Mouse (Mus musculus): ENCODE measurements at regions not wholly inside any gene's neighbourhood (a gene's known extent, or its start where the extent isn't known, plus 50 kb on each side); places are given as distances from the start of the nearest gene placed in this dataset.

DNA sequence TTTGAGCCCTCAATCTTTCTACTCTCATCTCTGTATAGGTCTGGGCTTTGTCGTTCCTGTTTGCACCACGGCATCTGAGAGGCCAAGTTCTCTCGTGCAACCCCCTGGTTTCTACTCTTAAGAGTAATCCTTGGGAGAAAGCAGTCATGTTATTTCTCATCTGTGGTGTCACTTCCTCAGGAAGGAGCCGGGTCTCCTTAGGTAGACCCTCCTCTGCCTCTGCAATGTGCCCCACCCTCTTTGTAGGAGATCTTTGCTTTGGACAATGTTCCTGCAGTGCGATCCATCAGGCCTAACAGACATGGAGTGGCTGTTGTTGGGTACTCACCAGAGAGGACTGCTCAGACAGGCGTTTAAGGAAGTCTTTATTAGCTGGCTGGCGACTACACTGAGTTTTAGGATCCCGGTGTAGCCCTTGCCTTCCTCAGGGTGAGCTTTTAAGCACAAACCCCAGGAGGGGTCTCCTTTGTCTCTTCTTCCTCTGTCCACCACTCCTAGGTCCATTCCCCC, 94.0 kb upstream of the Hmcn1 start:
- no peak overlapping the region for H3K9ac ChIP-seq (ENCODE audit: low read length)
- ATAC-seq (ENCODE audit: low read depth) = no peak
- H3K36me3 ChIP-seq (ENCODE audit: control insufficient read depth, insufficient read depth, low read length) = no peaks in the 10 kb centered on the region
- no peak overlapping the region for H3K27ac ChIP-seq (ENCODE audit: low read length)
- H3K4me1 ChIP-seq (replicated peaks; ENCODE audit: control insufficient read depth, insufficient read depth, low read length) = no peaks in the 10 kb centered on the region
- H3K4me2 ChIP-seq (ENCODE audit: low read depth, low read length) = no peak overlapping the region
- WGBS = 65% methylated on average over 8 of the region's 8 CpGs
- no peak overlapping the region for H3K4me3 ChIP-seq (ENCODE audit: low read length)
- no peaks in the 10 kb centered on the region for H3K9me3 ChIP-seq (ENCODE audit: control insufficient read depth, low read length)
- no peaks in the 10 kb centered on the region for H3K27me3 ChIP-seq (ENCODE audit: control insufficient read depth, insufficient read depth, low read depth, low read length)

DNA sequence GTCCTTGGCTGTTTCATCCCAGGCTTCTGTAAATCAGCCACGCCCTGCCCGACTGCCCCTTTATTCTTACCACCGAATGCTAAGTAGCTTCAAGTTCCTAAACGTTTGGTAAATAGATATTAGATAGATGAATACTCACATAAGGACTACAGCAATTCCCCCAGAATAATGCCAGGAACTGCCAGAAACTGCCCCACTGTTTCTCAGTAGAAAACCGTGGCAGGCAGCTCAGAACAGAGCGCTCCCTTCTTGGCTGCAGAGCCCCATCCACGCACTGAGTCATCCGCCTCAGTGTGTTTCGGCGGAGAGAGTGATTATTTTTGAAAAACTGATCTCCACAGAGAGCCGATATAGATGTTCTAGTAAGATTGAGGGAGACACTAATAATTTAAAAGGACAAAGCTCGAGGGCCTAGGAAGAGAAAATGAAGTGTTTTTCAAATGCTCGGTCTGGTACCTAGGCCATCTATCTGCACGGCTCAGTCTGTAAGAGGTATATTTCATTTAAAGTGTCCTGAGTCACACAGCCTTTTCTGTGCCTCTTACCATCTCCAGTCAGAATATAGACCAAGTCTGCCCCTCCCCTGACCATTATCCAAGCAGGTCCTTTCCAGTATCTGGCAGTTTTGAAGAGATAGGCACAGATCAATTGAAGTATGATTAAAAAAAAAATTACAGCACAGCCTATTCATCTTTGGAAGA, 94.4 kb upstream of the Gm47985 start:
- H3K27me3 ChIP-seq (ENCODE audit: control insufficient read depth, insufficient read depth, low read depth, low read length) = no peaks in the 10 kb centered on the region
- ATAC-seq (ENCODE audit: low read depth) = no peak
- H3K4me3 ChIP-seq (ENCODE audit: low read length) = no peak overlapping the region
- WGBS = 73% methylated on average over 14 of the region's 14 CpGs
- H3K4me2 ChIP-seq (ENCODE audit: low read depth, low read length) = no peak overlapping the region
- H3K4me1 ChIP-seq (replicated peaks; ENCODE audit: control insufficient read depth, insufficient read depth, low read length) = no peaks in the 10 kb centered on the region
- no peaks in the 10 kb centered on the region for H3K9me3 ChIP-seq (ENCODE audit: control insufficient read depth, low read length)
- H3K27ac ChIP-seq (ENCODE audit: low read length) = no peak overlapping the region
- H3K36me3 ChIP-seq (ENCODE audit: control insufficient read depth, insufficient read depth, low read length) = no peaks in the 10 kb centered on the region
- no peak overlapping the region for H3K9ac ChIP-seq (ENCODE audit: low read length)

GRCm38 (mm10) chr1:151088535-151089125, 93.7 kb upstream of the Gm47985 start:
- no peak overlapping the region for H3K9ac ChIP-seq (ENCODE audit: low read length)
- no peak for ATAC-seq (ENCODE audit: low read depth)
- H3K27me3 ChIP-seq (ENCODE audit: control insufficient read depth, insufficient read depth, low read depth, low read length) = no peaks in the 10 kb centered on the region
- no peak overlapping the region for H3K4me2 ChIP-seq (ENCODE audit: low read depth, low read length)
- no peak overlapping the region for H3K27ac ChIP-seq (ENCODE audit: low read length)
- H3K9me3 ChIP-seq (ENCODE audit: control insufficient read depth, low read length) = no peaks in the 10 kb centered on the region
- H3K4me1 ChIP-seq (replicated peaks; ENCODE audit: control insufficient read depth, insufficient read depth, low read length) = no peaks in the 10 kb centered on the region
- WGBS = 70% methylated on average over 11 of the region's 11 CpGs
- H3K36me3 ChIP-seq (ENCODE audit: control insufficient read depth, insufficient read depth, low read length) = no peaks in the 10 kb centered on the region
- H3K4me3 ChIP-seq (ENCODE audit: low read length) = no peak overlapping the region

DNA sequence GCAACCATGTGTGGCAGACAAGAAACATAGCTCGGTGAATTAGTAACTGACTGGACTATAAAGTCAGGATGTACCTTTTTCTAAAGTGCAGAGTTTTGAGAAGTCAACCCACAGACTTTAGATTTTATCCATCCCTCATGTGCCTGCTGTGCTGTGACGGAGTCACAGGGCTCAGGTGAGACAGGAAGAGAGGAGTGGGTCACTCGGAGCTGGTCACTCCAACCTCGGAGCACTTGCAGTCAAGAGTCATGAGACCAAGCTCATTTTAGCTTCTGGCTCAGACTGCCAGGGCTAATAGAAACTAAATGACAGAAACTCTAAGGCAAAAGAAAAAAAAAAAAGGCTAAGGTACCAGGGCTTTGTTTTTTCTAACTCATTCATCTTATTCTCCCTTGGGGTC, 90.3 kb upstream of the Gm47985 start:
- Histone ChIP-seq H3K9ac (ENCODE audit: low read length) (no peak overlapping the region), H3K36me3 (ENCODE audit: control insufficient read depth, insufficient read depth, low read length) (no peaks in the 10 kb centered on the region), H3K27ac (ENCODE audit: low read length) (no peak overlapping the region), H3K27me3 (ENCODE audit: control insufficient read depth, insufficient read depth, low read depth, low read length) (no peaks in the 10 kb centered on the region), H3K9me3 (ENCODE audit: control insufficient read depth, low read length) (no peaks in the 10 kb centered on the region), H3K4me3 (ENCODE audit: low read length) (no peak overlapping the region), H3K4me1 (replicated peaks; ENCODE audit: control insufficient read depth, insufficient read depth, low read length) (peaks cover 3% of the 10 kb centered on the region; the same call in 1 of the 2 replicates), H3K4me2 (ENCODE audit: low read depth, low read length) (no peak overlapping the region)
- ATAC-seq (ENCODE audit: low read depth) = no peak
- 63% methylated on average over 4 of the region's 4 CpGs for WGBS

GRCm38 (mm10) chr1:151095344-151096050, 86.8 kb upstream of the Gm47985 start:
- ATAC-seq (ENCODE audit: low read depth) = no peak
- H3K36me3 ChIP-seq (ENCODE audit: control insufficient read depth, insufficient read depth, low read length) = no peaks in the 10 kb centered on the region
- H3K9me3 ChIP-seq (ENCODE audit: control insufficient read depth, low read length) = no peaks in the 10 kb centered on the region
- H3K4me1 ChIP-seq (replicated peaks; ENCODE audit: control insufficient read depth, insufficient read depth, low read length) = peaks cover 3% of the 10 kb centered on the region; the same call in 1 of the 2 replicates
- no peak overlapping the region for H3K4me3 ChIP-seq (ENCODE audit: low read length)
- no peaks in the 10 kb centered on the region for H3K27me3 ChIP-seq (ENCODE audit: control insufficient read depth, insufficient read depth, low read depth, low read length)
- no peak overlapping the region for H3K27ac ChIP-seq (ENCODE audit: low read length)
- 61% methylated on average over 10 of the region's 10 CpGs for WGBS
- no peak overlapping the region for H3K4me2 ChIP-seq (ENCODE audit: low read depth, low read length)
- H3K9ac ChIP-seq (ENCODE audit: low read length) = no peak overlapping the region

- 8% methylated on average over 9 of the region's 9 CpGs for WGBS
- peaks cover 3% of the 10 kb centered on the region; the same call in 1 of the 2 replicates for H3K4me1 ChIP-seq (replicated peaks; ENCODE audit: control insufficient read depth, insufficient read depth, low read length)
- no peaks in the 10 kb centered on the region for H3K9me3 ChIP-seq (ENCODE audit: control insufficient read depth, low read length)
- H3K4me3 ChIP-seq (ENCODE audit: low read length) = no peak overlapping the region
- no peaks in the 10 kb centered on the region for H3K27me3 ChIP-seq (ENCODE audit: control insufficient read depth, insufficient read depth, low read depth, low read length)
- no peaks in the 10 kb centered on the region for H3K36me3 ChIP-seq (ENCODE audit: control insufficient read depth, insufficient read depth, low read length)
- H3K4me2 ChIP-seq (ENCODE audit: low read depth, low read length) = no peak overlapping the region
- no peak overlapping the region for H3K9ac ChIP-seq (ENCODE audit: low read length)
- ATAC-seq (ENCODE audit: low read depth) = 0 out of 2 replicates have a peak, but pooled peaks have one; percentile 28
- H3K27ac ChIP-seq (ENCODE audit: low read length) = no peak overlapping the region
Observed at GRCm38 (mm10) chr1:151096079-151096478, 86.3 kb upstream of the Gm47985 start.

DNA sequence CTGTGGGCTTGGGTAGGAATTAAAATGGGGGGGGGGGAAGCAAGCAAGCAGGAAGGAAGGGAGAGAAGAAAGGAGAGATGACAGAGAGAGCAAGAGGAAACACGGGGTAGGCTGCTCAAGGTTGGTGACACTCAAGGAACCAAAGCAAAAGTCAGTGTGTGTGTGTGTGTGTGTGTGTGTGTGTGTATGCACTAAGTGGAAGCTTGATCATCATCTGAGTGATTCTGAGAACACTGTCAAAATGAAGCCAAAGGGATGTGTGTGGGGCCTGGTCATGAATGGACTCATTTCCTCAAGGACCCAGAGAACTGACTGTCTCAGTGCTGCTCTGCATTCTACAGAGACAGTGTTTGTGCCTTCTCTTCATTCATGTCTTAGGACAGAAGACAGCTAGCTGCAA, 84.8 kb upstream of the Gm47985 start:
- no peak for ATAC-seq (ENCODE audit: low read depth)
- no peak overlapping the region for H3K27ac ChIP-seq (ENCODE audit: low read length)
- peaks cover 3% of the 10 kb centered on the region; the same call in 1 of the 2 replicates for H3K4me1 ChIP-seq (replicated peaks; ENCODE audit: control insufficient read depth, insufficient read depth, low read length)
- H3K9me3 ChIP-seq (ENCODE audit: control insufficient read depth, low read length) = no peaks in the 10 kb centered on the region
- no peak overlapping the region for H3K4me2 ChIP-seq (ENCODE audit: low read depth, low read length)
- H3K27me3 ChIP-seq (ENCODE audit: control insufficient read depth, insufficient read depth, low read depth, low read length) = no peaks in the 10 kb centered on the region
- no peak overlapping the region for H3K9ac ChIP-seq (ENCODE audit: low read length)
- 62% methylated on average over 1 of the region's 1 CpGs for WGBS
- no peak overlapping the region for H3K4me3 ChIP-seq (ENCODE audit: low read length)
- no peaks in the 10 kb centered on the region for H3K36me3 ChIP-seq (ENCODE audit: control insufficient read depth, insufficient read depth, low read length)

DNA sequence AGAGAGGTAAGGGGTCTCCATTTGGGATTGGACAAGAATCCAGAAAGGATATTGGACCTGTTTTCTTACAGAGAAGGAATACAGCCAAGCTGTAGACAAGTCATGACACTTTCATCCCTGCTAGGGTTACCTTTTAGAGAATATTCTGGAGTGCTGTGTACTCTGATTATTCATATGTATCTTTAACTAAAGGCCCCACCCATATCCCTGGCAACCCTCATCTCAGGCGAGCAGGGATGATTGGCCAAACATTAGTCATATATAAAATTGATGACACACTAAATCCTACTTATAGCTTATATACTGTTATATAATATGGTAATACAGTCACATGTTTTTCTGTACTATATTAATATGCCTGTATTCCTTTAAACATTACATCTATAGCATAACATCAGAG, 83.6 kb upstream of the Gm47985 start:
- Histone ChIP-seq H3K27ac (ENCODE audit: low read length) (no peak overlapping the region), H3K4me1 (replicated peaks; ENCODE audit: control insufficient read depth, insufficient read depth, low read length) (peaks cover 3% of the 10 kb centered on the region; the same call in 1 of the 2 replicates), H3K27me3 (ENCODE audit: control insufficient read depth, insufficient read depth, low read depth, low read length) (no peaks in the 10 kb centered on the region), H3K36me3 (ENCODE audit: control insufficient read depth, insufficient read depth, low read length) (no peaks in the 10 kb centered on the region), H3K4me3 (ENCODE audit: low read length) (no peak overlapping the region), H3K9ac (ENCODE audit: low read length) (no peak overlapping the region), H3K9me3 (ENCODE audit: control insufficient read depth, low read length) (no peaks in the 10 kb centered on the region), H3K4me2 (ENCODE audit: low read depth, low read length) (no peak overlapping the region)
- ATAC-seq (ENCODE audit: low read depth) = no peak
- WGBS = 72% methylated on average over 1 of the region's 1 CpGs
